Mouse (Mus musculus): ENCODE measurements around the gene Rpl7l1. TPM values are rescaled to one million over a fixed set of nuclear protein-coding genes. Genes with fewer than 3 reads are reported as not detected.
"Not testable (repeated sequence)": the region's sequence is repeated elsewhere in the genome, so short reads cannot be mapped to it uniquely, and the experiment has no call there.

Rpl7l1 gene
- polyA plus RNA-seq, 1 experiment from 2014 or later = 103 TPM

DNA sequence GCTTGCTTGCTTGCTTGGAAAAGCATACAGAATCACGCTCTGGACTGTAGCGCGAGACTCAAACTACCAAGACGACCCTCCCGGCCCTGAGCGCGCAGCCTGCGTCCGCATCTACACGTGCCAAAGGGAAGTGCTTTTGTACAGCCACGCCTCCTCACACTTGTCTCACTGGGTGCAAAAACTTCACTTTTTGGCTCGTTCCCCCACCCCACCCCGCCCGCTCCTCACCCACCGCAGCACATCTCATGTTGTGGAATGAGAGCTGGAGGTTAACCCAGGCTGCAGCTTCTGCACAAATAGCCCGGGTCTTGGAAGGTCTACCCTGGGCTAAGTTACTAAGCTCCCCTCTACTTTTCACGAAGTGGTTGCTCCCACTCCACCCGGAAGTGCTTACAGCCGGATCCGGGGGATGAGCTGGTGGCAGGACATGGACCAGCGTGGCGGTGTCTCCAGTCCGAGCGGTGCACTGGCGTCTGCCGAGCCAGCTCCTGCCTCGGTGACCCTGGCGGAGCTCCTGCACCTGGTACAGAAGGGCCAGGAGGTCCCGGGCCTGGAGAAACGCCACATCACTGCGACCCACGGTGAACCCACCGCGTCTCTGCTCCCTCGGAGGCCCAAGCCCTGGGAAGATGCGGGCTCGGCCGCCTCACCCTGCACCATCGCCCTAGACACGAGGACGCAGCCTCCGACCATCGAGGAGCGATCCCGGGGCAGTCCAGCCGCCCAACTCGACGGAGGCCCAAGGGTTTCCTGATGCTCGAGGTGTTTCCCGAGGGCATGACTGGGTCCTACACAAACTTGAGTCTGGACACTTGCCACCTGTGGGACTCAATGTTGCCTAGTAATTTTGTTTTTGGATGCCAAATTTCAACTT is 9.8 kb downstream of the Rpl7l1 start, which contains the start of gene 2310039H08Rik:
Gene 2310039H08Rik (plus strand): TSS at position 232 of the 874 bp plus-strand sequence.
- H3K9ac ChIP-seq (ENCODE audit: low read length) = peak within 1 kb of the TSS; percentile 88
- H3K9me3 ChIP-seq (replicated peaks; ENCODE audit: control insufficient read depth, low read length) = no peaks in the 10 kb centered on the region
- H3K27me3 ChIP-seq (ENCODE audit: control insufficient read depth, insufficient read depth, low read length) = no peaks in the 10 kb centered on the region
- H3K4me3 ChIP-seq (ENCODE audit: low read length) = peak within 1 kb of the TSS; percentile 71
- peak; percentile 83 for ATAC-seq (replicated peaks; ENCODE audit: extremely low read depth, insufficient read depth, low FRiP score)
- peak within 1 kb of the TSS; percentile 65 for H3K4me2 ChIP-seq (ENCODE audit: low read depth, low read length)
- H3K4me1 ChIP-seq (ENCODE audit: control insufficient read depth, insufficient read depth, low read length) = peaks cover 13% of the 10 kb centered on the region
- under 1% methylated on average over 50 of the region's 50 CpGs for WGBS
- H3K27ac ChIP-seq (ENCODE audit: low read length) = peak within 1 kb of the TSS; percentile 75
- peaks cover 26% of the 10 kb centered on the region for H3K36me3 ChIP-seq (ENCODE audit: control insufficient read depth, insufficient read depth)

DNA sequence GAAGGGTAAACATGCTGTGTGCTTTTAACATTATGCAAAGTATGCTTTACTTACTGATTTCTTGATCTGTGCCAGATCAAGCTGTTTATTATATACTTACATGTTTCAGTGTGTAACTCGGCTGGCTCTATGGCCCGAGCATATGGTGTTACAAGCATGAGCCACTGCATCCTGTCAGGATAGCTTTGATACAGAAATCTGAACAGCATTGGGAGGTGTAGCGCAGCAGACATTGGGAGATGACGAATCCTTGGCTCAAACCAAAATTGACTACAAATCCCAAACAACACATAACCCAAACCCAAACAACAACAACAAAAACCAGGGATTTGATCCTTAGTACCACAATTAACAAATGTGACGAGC is 10.5 kb downstream of the Rpl7l1 start:
- H3K9me3 ChIP-seq (replicated peaks; ENCODE audit: control insufficient read depth, low read length) = no peaks in the 10 kb centered on the region
- peak overlapping the region; percentile 71 for H3K4me3 ChIP-seq (ENCODE audit: low read length)

DNA sequence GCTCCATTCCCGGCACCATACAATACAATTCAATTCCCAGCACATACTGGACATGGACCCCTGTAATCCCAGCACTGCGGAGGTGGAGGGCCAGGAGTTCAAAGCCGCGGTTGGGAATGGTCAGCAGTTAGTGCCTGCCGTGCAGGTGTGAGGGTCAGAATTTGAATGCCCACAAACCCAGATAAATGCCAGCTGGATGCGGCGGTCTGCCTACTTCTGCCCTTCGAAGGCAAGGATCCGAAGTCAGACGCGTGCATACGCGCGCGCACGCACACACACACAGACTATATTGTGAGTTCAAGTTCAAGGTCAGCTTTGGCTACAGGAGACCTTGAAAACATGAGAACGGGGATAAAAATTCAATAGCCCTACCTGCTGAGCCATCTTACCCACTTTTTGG is 10.9 kb downstream of the Rpl7l1 start:
- Histone ChIP-seq H3K4me1 (ENCODE audit: control insufficient read depth, insufficient read depth, low read length) (peaks cover 13% of the 10 kb centered on the region), H3K27ac (ENCODE audit: low read length) (peak overlapping the region; percentile 75), H3K36me3 (ENCODE audit: control insufficient read depth, insufficient read depth) (peaks cover 19% of the 10 kb centered on the region), H3K9ac (ENCODE audit: low read length) (peak overlapping the region; percentile 88), H3K9me3 (replicated peaks; ENCODE audit: control insufficient read depth, low read length) (no peaks in the 10 kb centered on the region), H3K4me2 (ENCODE audit: low read depth, low read length) (peak overlapping the region; percentile 65), H3K4me3 (ENCODE audit: low read length) (peak overlapping the region; percentile 71), H3K27me3 (ENCODE audit: control insufficient read depth, insufficient read depth, low read length) (no peaks in the 10 kb centered on the region)
- no peak for ATAC-seq (replicated peaks; ENCODE audit: extremely low read depth, insufficient read depth, low FRiP score)
- WGBS = 61% methylated on average over 17 of the region's 17 CpGs

More for the DNA sequence above, 10.5 kb downstream of the Rpl7l1 start:
- 4% methylated on average over 5 of the region's 5 CpGs for WGBS
- no peaks in the 10 kb centered on the region for H3K27me3 ChIP-seq (ENCODE audit: control insufficient read depth, insufficient read depth, low read length)
- H3K9ac ChIP-seq (ENCODE audit: low read length) = peak overlapping the region; percentile 88
- H3K36me3 ChIP-seq (ENCODE audit: control insufficient read depth, insufficient read depth) = peaks cover 20% of the 10 kb centered on the region
- peaks cover 13% of the 10 kb centered on the region for H3K4me1 ChIP-seq (ENCODE audit: control insufficient read depth, insufficient read depth, low read length)
- no peak for ATAC-seq (replicated peaks; ENCODE audit: extremely low read depth, insufficient read depth, low FRiP score)
- peak overlapping the region; percentile 65 for H3K4me2 ChIP-seq (ENCODE audit: low read depth, low read length)
- peak overlapping the region; percentile 75 for H3K27ac ChIP-seq (ENCODE audit: low read length)

DNA sequence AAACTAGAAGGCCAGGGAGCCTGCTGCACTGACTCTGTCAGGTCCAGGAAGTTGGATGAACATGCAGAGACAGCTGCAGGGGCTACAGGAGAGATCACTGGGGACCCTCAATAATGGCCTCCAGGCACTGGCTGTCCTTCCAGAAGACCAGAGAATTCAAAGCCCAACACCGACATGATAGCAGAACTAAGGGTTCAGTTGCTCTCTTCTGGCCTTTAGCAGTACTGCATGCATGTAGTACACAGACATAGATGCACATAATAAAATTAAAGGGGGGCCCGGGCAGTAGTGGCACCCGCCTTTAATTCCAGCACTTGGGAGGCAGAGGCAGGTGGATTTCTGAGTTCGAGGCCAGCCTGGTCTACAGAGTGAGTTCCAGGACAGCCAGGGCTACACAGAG is 11.4 kb downstream of the Rpl7l1 start:
- H3K36me3 ChIP-seq (ENCODE audit: control insufficient read depth, insufficient read depth) = peaks cover 13% of the 10 kb centered on the region
- no peaks in the 10 kb centered on the region for H3K27me3 ChIP-seq (ENCODE audit: control insufficient read depth, insufficient read depth, low read length)
- peaks cover 13% of the 10 kb centered on the region for H3K4me1 ChIP-seq (ENCODE audit: control insufficient read depth, insufficient read depth, low read length)
- H3K27ac ChIP-seq (ENCODE audit: low read length) = no peak overlapping the region
- no peak overlapping the region for H3K4me2 ChIP-seq (ENCODE audit: low read depth, low read length)
- no peak for ATAC-seq (replicated peaks; ENCODE audit: extremely low read depth, insufficient read depth, low FRiP score)
- H3K9ac ChIP-seq (ENCODE audit: low read length) = no peak overlapping the region
- no peaks in the 10 kb centered on the region for H3K9me3 ChIP-seq (replicated peaks; ENCODE audit: control insufficient read depth, low read length)
- H3K4me3 ChIP-seq (ENCODE audit: low read length) = no peak overlapping the region
- WGBS = 87% methylated on average over 4 of the region's 4 CpGs

DNA sequence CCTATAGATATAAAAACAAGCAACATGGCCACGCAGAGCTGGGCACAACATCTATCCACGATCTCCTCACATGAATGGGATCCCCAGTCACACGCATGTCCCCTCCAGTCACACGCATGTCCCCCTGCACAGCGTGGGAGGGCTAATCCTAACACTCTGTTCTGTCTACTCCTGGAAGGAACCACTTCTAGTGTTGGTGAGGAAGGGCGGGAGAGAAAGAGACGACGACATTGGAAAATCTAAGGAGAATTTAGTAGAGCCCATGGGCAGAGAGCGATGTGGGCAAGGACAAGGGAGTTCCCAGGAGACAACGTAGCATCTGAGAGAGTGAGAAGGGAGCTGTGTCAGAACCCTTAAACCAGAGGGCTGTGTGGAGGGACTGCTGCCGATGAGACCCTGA is 11.9 kb downstream of the Rpl7l1 start:
- Histone ChIP-seq H3K9ac (ENCODE audit: low read length) (no peak overlapping the region), H3K9me3 (replicated peaks; ENCODE audit: control insufficient read depth, low read length) (no peaks in the 10 kb centered on the region), H3K4me1 (ENCODE audit: control insufficient read depth, insufficient read depth, low read length) (peaks cover 13% of the 10 kb centered on the region), H3K27ac (ENCODE audit: low read length) (no peak overlapping the region), H3K27me3 (ENCODE audit: control insufficient read depth, insufficient read depth, low read length) (no peaks in the 10 kb centered on the region), H3K4me2 (ENCODE audit: low read depth, low read length) (no peak overlapping the region), H3K36me3 (ENCODE audit: control insufficient read depth, insufficient read depth) (peaks cover 9% of the 10 kb centered on the region), H3K4me3 (ENCODE audit: low read length) (no peak overlapping the region)
- 85% methylated on average over 11 of the region's 11 CpGs for WGBS
- ATAC-seq (replicated peaks; ENCODE audit: extremely low read depth, insufficient read depth, low FRiP score) = no peak

DNA sequence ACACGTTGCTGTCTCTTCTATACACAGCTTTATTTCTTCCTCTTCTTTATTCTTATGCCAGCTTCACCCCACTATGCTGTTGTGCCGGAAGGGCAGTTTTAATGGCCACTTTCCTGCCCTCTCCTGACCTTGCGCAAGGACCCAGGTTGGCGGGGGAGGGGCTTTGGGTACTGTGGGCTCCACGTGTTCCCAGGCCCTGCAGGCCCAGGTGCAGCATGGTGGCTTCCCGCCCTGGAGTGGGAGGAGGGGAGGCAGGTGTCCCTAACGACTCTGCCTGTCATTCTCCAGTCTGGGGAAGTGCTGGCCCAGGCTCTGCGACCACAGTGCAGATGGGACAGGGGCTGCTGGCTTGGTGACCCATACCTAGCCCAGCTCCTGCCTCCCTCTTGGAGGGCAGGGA is 14.6 kb downstream of the Rpl7l1 start:
- Histone ChIP-seq H3K4me2 (ENCODE audit: low read depth, low read length) (no peak overlapping the region), H3K4me1 (ENCODE audit: control insufficient read depth, insufficient read depth, low read length) (peaks cover 5% of the 10 kb centered on the region), H3K9ac (ENCODE audit: low read length) (no peak overlapping the region), H3K27me3 (ENCODE audit: control insufficient read depth, insufficient read depth, low read length) (no peaks in the 10 kb centered on the region), H3K36me3 (ENCODE audit: control insufficient read depth, insufficient read depth) (no peaks in the 10 kb centered on the region), H3K9me3 (replicated peaks; ENCODE audit: control insufficient read depth, low read length) (no peaks in the 10 kb centered on the region), H3K27ac (ENCODE audit: low read length) (peak overlapping the region; percentile 58; the same call in 1 of the 2 replicates), H3K4me3 (ENCODE audit: low read length) (no peak overlapping the region)
- 46% methylated on average over 8 of the region's 8 CpGs for WGBS
- no peak for ATAC-seq (replicated peaks; ENCODE audit: extremely low read depth, insufficient read depth, low FRiP score)

DNA sequence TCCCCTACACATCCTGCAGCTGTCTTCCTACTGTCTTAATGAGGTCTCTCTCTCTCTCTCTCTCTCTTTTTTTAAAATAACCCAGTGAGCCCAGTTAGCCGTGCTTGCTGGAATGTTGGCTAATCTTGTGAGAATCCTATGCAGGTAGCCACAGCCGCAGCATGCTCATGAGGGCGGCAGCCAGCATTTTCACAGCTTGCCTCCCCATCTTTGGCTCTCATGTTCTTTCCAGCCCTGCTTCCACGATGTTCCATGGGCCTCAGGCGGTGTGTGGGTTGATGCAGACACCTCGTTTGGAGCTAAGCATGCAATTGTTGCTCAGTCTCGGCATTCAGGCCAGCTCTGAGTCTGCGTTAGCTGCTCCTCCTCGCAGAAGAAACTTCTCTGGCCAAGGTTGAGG is 17.6 kb downstream of the Rpl7l1 start:
- H3K9ac ChIP-seq (ENCODE audit: low read length); H3K27ac ChIP-seq (ENCODE audit: low read length); H3K36me3 ChIP-seq (ENCODE audit: control insufficient read depth, insufficient read depth); H3K9me3 ChIP-seq (replicated peaks; ENCODE audit: control insufficient read depth, low read length); H3K4me3 ChIP-seq (ENCODE audit: low read length); H3K4me2 ChIP-seq (ENCODE audit: low read depth, low read length); H3K27me3 ChIP-seq (ENCODE audit: control insufficient read depth, insufficient read depth, low read length); ATAC-seq (replicated peaks; ENCODE audit: extremely low read depth, insufficient read depth, low FRiP score); H3K4me1 ChIP-seq (ENCODE audit: control insufficient read depth, insufficient read depth, low read length): not testable (repeated sequence)
- 54% methylated on average over 7 of the region's 9 CpGs for WGBS

DNA sequence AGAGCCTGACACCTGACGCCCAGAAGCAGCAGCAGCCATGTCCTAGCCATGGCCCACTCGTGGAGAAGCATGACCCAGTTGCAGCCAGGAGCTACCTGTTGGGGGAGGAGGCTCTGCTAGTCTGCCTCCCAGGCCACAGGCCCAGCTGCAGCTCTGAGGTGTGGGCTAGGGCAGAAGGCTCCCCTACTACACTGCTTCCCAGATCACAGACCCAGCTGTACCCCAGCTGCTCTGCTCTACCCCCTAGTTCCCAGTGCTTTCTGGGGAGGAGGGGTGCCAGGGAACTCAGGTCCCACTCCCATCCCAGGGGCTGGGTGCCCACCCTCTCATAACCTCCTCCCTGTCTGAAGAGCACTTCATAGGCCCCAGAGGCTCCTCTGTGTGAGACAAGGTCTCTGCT is 18.9 kb downstream of the Rpl7l1 start, which contains the start of gene Ptcra:
Gene Ptcra (minus strand): TSS at position 169 of the 400 bp plus-strand sequence.
- Histone ChIP-seq H3K4me3 (ENCODE audit: low read length) (peak within 1 kb of the TSS; percentile 32; the same call in 1 of the 2 replicates), H3K27ac (ENCODE audit: low read length) (no peak within 1 kb of the TSS), H3K9ac (ENCODE audit: low read length) (no peak within 1 kb of the TSS), H3K4me2 (ENCODE audit: low read depth, low read length) (0 out of 2 replicates have a peak within 1 kb of the TSS, but pooled peaks have one; percentile 15), H3K27me3 (ENCODE audit: control insufficient read depth, insufficient read depth, low read length) (no peaks in the 10 kb centered on the region), H3K36me3 (ENCODE audit: control insufficient read depth, insufficient read depth) (no peaks in the 10 kb centered on the region), H3K4me1 (ENCODE audit: control insufficient read depth, insufficient read depth, low read length) (no peaks in the 10 kb centered on the region), H3K9me3 (replicated peaks; ENCODE audit: control insufficient read depth, low read length) (no peaks in the 10 kb centered on the region)
- WGBS = 57% methylated on average over 2 of the region's 2 CpGs
- peak; percentile 59 for ATAC-seq (replicated peaks; ENCODE audit: extremely low read depth, insufficient read depth, low FRiP score)

DNA sequence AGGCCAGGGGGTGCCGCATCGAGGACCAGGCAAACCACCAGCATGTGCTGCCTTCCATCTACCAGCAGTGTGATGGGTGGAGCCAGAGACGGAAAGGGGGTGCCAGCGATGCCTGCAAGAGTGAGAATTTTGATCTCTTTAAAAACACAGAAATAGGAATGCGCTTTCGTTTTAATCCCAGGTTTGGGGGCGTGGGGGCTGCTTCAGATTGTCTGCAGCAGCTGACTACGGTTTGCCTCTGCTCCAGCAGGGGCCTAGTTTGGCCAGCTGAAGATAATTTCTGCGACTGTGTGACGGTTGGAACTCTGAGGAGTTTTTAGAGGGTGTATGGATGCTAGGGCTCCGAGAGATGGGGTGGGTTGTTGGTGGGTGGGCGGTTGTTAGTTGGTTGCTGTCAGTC is 23.7 kb downstream of the Rpl7l1 start:
- no peak overlapping the region for H3K4me3 ChIP-seq (ENCODE audit: low read length)
- H3K4me2 ChIP-seq (ENCODE audit: low read depth, low read length) = no peak overlapping the region
- H3K27me3 ChIP-seq (ENCODE audit: control insufficient read depth, insufficient read depth, low read length) = no peaks in the 10 kb centered on the region
- no peaks in the 10 kb centered on the region for H3K9me3 ChIP-seq (replicated peaks; ENCODE audit: control insufficient read depth, low read length)
- no peak for ATAC-seq (replicated peaks; ENCODE audit: extremely low read depth, insufficient read depth, low FRiP score)
- no peaks in the 10 kb centered on the region for H3K4me1 ChIP-seq (ENCODE audit: control insufficient read depth, insufficient read depth, low read length)
- H3K9ac ChIP-seq (ENCODE audit: low read length) = no peak overlapping the region
- no peaks in the 10 kb centered on the region for H3K36me3 ChIP-seq (ENCODE audit: control insufficient read depth, insufficient read depth)
- 77% methylated on average over 12 of the region's 12 CpGs for WGBS
- H3K27ac ChIP-seq (ENCODE audit: low read length) = no peak overlapping the region
